Mouse (Mus musculus) gonadal fat pad, adult 2 months (tissue): ENCODE measurements around the gene Nlgn1. TPM values are rescaled to one million over a fixed set of nuclear protein-coding genes. Genes with fewer than 3 reads are reported as not detected.
"Not testable (repeated sequence)": the region's sequence is repeated elsewhere in the genome, so short reads cannot be mapped to it uniquely, and the experiment has no call there.

ENCODE experiments used
- DNase-seq: peaks from one replicate; pipeline ENCODE4 v3.0.0-alpha.2; 2012; ENCODE audit warnings: low read depth
- polyA plus RNA-seq: library from polyadenylated mRNA; depleted of rRNA; stranded (reverse); fragments of >200 nt; gene quantifications from 2 replicates; pipeline ENCODE4 v1.2.3, GENCODE M21; 2012

Nlgn1 gene
- polyA plus RNA-seq, 1 experiment: 0.45 TPM

DNA sequence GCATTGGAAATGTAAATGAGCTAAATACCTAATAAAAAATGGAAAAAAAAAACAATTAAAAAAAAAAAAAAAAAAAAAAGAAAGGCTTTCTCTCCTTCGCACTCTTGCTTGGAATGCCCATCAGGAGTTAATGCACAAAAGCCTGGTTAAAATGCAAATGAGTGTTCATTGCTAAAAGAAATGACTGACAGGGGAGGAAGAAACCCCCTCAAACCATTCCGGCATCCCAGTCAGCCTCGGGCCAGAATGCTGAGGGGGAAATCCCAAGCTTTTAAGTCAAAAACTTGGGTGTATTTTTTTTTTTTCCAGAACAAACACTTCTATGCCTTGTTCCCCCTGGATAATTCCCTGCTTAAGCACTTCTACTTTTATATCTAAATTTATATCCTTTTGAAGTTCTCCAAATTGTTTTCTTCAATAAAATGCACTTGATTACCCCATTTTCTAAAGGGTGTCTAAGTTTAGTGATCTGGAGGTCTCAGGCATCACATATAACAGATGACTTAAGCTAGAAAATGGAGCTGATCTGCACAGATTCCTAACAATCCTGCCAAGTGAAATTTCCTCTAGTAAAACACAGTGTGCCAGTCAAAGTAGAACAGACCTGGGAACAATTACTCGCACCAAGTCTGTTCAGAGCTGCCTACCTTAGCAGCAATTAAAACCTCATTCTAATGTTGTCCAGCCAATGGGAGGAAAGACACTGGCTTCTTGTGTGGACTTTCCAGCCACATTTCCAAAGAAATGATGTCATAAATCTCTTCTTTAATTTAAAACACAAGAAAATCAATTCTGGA, 686.2 kb downstream of the Nlgn1 start:
- DNase-seq: no peak

DNA sequence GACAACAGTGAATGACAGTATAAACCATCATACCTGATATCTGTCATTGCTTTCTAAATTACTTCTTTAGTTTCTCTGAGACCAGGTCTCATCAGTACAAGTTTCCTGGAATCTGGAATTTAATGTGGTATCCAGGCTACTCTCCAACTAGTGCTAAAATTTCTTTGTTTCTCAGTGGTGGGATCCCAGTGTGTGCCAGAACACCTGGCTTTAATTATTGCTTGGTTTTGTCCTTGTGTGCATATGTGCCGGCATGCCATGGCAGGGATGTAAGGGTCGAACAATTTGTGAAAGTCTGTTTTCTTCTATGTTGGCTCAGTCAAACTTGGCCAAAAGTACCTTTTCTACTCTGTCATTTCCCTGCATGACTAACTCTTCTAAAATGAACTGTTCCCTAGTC, 703.1 kb downstream of the Nlgn1 start:
- no peak for DNase-seq

DNA sequence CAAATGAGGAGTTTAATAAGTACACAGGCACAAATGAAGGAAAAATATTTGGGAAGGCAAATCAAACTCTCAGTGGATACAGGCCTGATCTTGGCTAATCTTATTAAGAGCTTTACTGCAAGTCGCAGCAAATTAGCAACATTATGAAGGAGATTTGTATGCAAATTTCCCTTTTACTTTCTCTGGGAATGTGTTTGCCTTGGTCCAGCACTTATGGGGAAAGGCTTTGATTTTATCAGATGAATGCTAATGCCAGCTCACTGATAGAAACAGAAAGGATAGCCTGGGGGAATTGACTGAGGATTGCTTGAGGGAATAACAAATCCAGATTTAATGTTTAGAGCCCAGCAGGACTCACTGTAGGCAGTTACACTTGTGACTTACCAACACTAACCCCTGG, 725.7 kb downstream of the Nlgn1 start:
- DNase-seq: no peak

DNA sequence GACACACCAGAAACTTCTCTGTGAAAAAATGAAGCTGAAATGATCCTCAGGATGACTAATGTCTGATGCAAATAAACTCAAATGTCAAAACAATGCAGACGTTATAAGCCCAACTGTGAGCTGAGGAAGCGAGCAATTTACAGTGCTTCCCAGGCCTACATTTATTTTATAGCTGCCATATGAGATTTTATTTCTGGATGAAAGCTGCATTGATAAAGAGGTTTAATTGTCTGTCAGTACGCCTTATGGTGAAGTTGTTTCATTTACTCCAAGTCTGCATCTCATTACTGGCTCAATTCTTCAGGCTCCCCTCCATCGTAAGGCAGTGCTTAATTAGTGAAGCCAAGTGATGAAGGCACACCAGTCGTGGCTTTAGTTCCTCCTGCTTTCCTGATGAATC, 734.7 kb downstream of the Nlgn1 start:
- no peak for DNase-seq

DNA sequence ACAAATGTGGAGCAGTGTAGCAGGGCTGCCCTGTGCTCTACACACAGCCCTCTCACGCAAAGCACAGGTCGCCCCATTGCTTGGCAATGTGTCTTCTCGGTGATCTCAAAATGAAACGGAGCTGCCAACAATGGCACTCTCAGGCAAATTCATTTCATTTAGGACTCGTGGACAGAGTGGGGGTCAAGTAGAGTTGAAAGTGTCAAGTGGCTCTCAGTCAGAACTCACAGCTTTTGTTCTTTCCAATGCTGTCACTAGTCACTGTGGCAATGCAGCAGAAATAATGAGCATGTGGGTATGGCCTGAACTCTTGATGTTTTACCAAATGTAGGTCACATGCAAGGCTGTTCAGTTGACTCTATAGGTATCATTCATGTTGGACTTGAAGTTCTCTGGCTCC, 756.7 kb downstream of the Nlgn1 start:
- DNase-seq: no peak

DNA sequence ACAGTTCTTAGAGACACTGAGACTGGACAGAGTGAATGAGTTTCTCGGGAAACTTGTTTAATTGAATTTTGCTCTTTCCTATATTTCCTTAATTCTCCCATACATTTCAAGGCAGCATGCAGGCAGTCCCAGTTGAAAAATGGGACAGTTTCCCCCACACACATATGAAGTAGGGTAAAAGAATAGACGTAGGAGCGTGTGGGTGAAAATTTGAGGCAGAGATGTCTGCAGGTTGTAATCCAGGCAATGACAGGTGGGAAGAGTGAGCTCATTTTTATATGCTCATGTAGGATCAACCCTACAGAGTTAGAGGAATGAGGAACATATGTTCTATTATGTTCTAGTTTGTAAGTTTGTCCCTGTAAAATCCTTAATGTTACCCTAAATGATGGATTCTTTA, 757.4 kb downstream of the Nlgn1 start:
- no peak for DNase-seq

DNA sequence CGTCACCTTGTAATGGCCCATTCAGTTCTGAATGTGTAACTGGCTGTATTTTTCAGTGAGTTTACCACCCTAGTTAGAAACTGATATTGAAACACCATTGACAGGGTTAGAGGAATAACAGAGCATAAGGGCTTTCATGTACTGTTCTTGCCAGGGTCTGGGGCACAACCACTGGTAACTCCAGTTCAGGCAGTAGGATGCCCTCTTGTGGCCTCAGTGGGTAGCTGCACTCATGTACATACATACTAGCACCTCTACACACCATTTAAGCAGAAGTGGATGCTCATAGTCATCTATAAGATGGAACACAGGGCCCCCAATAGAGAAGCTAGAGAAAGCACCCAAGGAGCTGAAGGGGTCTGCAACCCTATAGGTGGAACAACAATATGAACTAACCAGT, 773.7 kb downstream of the Nlgn1 start:
- DNase-seq: not testable (repeated sequence)

DNA sequence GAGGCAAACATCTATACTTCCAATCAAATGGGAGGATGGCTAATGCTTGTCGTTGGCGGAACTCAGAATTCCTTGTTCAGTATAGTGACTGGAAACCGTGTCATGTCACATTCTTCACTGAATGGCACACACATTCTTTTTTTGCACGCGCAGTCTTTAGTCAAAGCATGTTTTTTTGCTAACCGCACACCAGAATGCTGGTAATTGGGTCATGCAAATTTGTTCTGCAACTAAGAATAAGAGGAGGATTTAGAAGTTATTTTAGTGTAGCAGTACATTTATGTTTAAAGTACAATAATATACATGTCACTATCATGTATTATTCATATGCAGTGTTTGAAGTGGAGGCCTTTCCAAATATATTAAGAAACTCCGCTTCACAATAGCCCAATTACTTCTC, 783.2 kb downstream of the Nlgn1 start:
- DNase-seq: not testable (repeated sequence)

DNA sequence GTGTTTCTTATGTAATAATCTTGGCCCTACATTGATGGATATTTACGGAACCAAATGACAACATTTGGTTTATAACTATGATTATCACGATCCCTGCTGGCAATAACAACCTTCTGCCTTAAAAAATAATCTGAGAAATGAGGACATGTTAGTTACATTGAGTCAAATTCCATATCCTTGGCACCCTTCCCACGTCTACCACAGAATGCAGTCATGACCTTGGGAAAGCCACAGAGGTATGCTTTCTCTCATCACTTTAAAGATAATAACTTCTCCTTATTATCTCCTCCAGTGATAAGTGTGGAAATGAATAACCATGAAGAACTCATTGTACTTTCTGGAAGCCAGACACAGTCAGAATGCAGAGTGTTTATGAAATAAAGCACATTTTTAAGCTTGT, 808.0 kb downstream of the Nlgn1 start:
- not testable (repeated sequence) for DNase-seq

DNA sequence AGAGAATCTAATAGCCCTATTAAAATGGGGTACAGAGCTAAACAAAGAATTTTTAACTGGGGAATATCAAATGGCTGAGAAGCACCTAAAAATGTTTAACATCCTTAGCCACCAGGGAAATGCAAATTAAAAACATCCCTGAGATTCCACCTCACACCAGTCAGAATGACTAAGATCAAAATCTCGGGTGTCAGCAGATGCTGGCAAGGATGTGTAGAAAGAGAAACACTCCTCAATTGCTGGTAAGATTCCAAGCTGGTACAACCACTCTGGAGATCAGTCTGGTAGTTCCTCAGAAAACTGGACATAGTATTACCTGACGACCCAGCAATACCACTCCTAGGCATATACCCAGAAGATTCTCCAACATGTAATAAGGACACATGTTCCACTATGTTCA, 869.2 kb downstream of the Nlgn1 start:
- DNase-seq: no peak

DNA sequence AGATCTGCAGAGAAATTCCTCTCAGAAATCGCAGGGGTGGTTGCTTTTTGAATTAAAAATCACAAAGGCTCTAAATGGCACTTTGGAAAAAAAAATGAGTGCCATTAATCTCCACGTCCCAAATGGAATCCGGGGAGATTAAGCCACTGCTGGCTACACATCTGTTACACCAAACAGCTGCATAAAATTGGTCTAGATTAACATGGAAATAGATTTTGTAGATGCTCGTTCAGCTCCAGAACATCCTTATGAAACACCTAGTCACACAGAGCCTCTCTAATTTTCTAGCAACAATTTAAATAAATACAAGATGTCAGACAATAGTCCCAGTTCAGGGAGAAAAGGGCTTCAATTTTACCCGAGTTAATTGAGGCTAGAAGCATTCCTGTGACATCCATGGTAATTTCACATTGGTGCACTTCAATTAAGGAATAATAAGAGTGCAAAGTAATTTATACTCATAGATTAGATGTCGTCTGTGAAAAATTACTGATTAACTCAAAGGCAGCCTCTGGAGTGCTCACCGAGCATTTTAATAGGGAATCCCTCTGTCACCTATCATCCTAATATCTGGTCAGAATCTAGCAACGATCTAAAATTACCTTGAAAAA, 875.9 kb downstream of the Nlgn1 start:
- no peak for DNase-seq

DNA sequence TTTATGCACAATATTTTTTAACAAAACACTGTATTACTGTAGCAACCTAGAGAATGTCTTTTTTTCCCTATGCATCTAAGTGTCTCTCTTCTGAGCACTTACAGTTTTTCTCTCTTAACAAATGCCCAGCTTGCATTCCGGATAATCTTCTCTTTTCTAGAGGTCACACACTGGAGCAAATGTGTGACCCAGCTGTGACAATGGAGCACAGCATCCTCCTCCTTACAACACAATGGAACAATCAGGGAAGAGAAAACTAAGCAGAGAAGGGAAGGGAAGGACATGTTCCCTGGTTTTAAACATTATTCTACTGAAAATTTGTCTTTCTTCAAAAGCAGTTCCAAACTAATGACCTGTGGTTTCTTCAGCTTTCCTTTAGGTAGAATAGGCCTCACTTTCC, 879.9 kb downstream of the Nlgn1 start:
- DNase-seq: no peak

DNA sequence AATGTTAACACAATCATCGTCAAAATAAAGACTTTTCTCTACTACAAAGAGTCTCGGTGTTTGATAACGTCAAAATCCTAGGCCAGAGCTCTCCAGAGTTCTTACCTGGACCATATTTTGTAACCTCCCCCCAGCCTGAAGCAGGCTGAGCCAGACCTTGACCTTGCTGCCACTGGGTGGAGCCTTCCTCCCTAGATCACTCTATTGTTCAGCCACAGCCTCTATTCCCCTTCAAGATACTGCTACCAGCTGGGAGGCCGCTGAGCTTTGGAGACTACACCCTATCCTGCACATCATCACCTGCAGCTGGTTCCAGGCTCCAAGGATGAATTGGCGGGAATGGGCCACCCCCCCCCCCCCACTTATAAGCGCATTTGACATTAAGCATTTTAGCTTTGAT, 881.8 kb downstream of the Nlgn1 start:
- DNase-seq: no peak

DNA sequence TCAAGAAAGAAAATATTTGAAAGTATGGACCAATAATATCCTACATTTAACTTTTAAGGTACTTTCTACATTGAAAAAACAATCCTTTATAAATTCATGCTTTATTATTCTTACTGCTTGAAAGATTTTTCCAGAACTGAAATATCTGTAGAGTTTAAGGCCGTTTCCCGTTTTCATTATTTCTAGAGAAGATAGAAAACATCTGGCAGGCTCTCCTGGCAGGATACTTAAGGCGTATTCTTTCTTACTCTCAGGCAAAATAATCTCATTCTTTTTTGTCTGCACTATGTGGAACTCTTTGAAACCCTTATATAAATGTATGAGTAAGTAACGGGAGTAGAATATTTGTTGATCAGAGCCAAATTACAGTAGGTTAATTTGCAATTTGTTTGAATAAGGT, 882.9 kb downstream of the Nlgn1 start:
- DNase-seq: no peak

DNA sequence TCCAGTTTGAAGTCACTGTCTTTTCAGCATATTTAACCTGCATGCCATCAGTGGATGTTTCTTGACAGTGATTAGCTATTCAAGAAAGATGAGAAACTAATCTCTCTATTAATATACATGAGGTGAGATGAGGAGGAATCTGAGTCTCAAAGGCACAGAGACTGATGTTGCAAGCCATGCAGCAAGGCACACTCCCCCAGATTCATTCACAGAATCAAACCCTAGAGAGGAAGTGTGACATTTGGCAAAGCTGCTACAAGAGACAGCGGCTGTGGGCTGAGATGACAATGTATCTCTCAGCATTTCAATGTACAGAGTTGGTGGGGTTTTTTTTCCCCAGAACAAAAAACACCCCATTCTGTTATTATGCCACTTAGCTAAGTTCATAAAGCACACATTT, 885.1 kb downstream of the Nlgn1 start:
- no peak for DNase-seq

DNA sequence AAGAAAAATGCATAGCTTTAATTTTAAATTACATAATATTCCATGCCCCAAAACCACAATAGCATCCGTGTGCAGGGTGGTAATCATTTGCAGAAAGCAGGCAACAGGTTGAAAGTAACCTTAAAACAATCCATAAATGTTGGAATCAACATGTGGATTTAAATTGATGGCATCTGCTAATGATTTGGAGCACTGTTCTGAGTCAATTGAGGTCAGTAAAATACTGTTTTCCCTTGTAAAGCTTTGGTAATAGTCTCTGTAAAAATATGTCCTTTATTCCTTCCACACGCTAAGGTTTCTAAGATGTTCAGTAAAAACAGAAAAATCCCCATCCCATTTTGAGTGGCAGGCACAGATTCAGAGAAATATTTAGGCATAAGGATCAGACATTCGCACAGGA, 888.6 kb downstream of the Nlgn1 start:
- no peak for DNase-seq

DNA sequence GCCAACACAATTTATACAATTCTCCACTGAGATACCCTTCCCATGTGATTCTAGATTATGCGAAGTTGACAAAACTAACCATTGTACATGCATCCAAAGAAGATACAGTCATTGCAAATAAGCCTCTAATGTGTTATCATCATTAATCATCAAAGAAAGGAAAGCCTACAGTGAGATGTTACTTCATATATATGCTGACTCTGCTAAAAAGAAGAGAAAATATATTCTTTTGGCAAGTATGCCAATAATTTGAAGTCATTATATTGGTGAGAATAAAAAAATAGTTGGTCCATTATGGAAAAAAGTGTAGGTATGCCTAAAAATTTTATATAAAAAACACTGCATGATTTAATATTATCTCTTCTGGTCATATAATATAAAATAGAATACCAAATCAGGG, 889.6 kb downstream of the Nlgn1 start:
- DNase-seq: no peak

DNA sequence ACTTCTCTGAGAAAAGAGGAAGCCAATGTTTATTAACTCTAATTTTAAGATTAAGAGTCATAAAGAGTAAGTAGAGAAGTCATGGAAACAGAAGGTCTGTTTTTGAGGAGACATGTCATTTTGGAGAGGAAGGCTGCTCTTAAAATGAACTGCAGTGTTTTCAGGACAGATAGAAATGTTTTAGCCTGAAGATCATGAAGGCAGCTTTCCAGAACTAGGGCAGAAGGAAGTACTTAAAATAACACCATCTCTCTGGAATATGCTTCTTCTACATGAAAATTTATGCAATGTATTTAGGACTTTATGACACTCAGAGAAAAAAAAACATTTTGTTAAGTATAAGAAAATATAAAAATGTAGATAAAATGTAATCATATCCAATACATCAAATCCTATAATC, 905.3 kb downstream of the Nlgn1 start:
- no peak for DNase-seq

DNA sequence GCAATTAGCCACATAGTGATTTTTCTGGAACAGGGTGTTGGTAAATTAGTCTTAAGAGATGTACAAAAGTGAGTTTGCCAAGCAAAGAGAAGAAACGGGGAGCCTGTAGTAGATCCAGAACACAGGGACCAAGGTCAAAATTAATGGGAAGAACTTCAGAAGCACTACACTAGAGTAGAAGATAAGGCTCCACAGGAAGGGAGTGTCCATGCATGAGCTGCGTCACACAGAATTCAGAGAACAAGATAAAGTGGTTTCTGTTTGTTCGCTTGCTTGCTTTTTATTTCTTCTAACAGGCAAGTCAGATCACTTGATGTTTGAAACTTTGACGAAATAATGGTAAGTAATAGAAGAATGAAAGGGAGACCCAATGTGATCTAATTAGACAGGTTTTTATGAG, 920.3 kb downstream of the Nlgn1 start:
- no peak for DNase-seq
